Mouse (Mus musculus) hindbrain, embryonic 13.5 days (tissue): ENCODE data around the gene Metrn. TPM values are rescaled to one million over a fixed set of nuclear protein-coding genes. Genes with fewer than 3 reads are reported as not detected.

ENCODE experiments used
- ATAC-seq: fragments of 200-750 bp; cut with Nextera tagmentation; 2 replicates; pipeline ENCODE4 v1.8.0; 2017; ENCODE audit warnings: moderate TSS enrichment; ENCODE audit not compliant: low FRiP score
- H3K27ac ChIP-seq: fragments of 300-500 bp; sonication (generic); 2 replicates; pipeline ENCODE4 v1.5.1; 2015; ENCODE audit warnings: inconsistent platforms, mild to moderate bottlenecking, moderate library complexity
- H3K27me3 ChIP-seq: fragments of 300-500 bp; sonication (generic); 2 replicates; pipeline ENCODE4 v1.6.1; 2015; ENCODE audit warnings: mild to moderate bottlenecking, inconsistent platforms
- H3K36me3 ChIP-seq: fragments of 300-500 bp; sonication (generic); 2 replicates; pipeline ENCODE4 v1.6.1; 2015; ENCODE audit warnings: mild to moderate bottlenecking, inconsistent platforms
- H3K4me1 ChIP-seq: fragments of 300-500 bp; sonication (generic); replicated peaks from 2 replicates; pipeline ENCODE4 v1.6.1; 2015; ENCODE audit warnings: inconsistent platforms
- H3K4me2 ChIP-seq: fragments of 300-500 bp; sonication (generic); 2 replicates; pipeline ENCODE4 v1.6.1; 2015; ENCODE audit warnings: inconsistent platforms, mild to moderate bottlenecking, moderate library complexity
- H3K4me3 ChIP-seq: fragments of 300-500 bp; sonication (generic); 2 replicates; pipeline ENCODE4 v1.5.1; 2015; ENCODE audit warnings: mild to moderate bottlenecking, inconsistent platforms
- H3K9ac ChIP-seq: fragments of 300-500 bp; sonication (generic); 2 replicates; pipeline ENCODE4 v1.6.1; 2015; ENCODE audit warnings: mild to moderate bottlenecking, inconsistent platforms
- H3K9me3 ChIP-seq: fragments of 300-500 bp; sonication (generic); 2 replicates; pipeline ENCODE4 v1.6.1; 2016; ENCODE audit warnings: inconsistent platforms
- WGBS: fragments of 180-500 bp; shearing (Covaris S2); methylation state at CpG from one replicate; pipeline ENCODE4 v1.1.7; 2015; 5-methylcytosine and 5-hydroxymethylcytosine counted together
- polyA plus RNA-seq: library from polyadenylated mRNA; unstranded; fragments of >200 nt; fragmentation: Nextera tagmentation; extraction: Ambion mirVana; gene quantifications from 2 replicates; pipeline ENCODE4 v1.2.1, GENCODE M21; 2015

Gene Metrn
- polyA plus RNA-seq, 1 experiment from 2014 or later, result 57.6 TPM

DNA sequence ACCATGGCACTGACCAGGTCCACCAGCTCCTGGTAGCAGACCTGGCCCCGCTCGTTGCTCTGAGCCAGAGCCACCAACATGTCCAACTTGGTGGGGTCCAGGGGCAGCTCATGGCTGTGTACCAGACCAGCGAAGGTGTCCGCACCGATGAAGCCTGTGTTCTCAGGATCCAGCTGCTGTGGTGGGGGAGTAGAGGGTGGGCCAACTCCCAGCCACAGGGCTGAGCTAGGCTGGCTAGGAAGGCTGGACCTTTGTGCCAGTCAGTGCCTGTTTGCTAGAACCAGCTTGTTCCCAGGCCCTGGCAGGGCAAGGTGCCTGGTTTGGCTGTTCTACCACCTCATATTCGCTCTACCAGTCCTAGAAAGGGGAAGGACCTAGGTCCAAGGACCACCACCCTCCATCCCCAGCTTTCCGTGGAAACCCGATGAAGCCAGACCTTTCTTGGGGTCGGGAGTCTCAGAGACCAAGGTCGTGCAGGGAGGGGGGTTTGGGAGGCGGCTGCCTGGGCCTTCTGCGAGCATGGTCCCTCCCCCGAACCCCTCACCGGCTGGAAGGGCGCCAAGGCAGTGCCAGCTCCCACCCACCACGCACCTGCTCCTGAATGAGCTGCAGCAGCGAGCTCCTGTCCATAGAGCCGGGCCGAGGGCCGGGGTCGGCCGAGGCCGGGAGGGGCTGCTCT lies 39.6 kb upstream of the Metrn start:
- no peaks in the 10 kb centered on the region for H3K9me3 ChIP-seq
- 22% methylated on average over 23 of the region's 23 CpGs for WGBS
- H3K4me3 ChIP-seq, result peak overlapping the region; percentile 49
- H3K9ac ChIP-seq, result peak overlapping the region; percentile 91
- H3K36me3 ChIP-seq, result peaks cover 49% of the 10 kb centered on the region
- H3K27ac ChIP-seq, result peak overlapping the region; percentile 88
- ATAC-seq, result no peak
- H3K4me1 ChIP-seq, result peaks cover 66% of the 10 kb centered on the region
- H3K27me3 ChIP-seq, result no peaks in the 10 kb centered on the region
- H3K4me2 ChIP-seq, result peak overlapping the region; percentile 99

GRCm38 (mm10) chr17:25835816-25836215 lies 38.9 kb upstream of the Metrn start:
- ATAC-seq, result no peak
- WGBS, result 90% methylated on average over 16 of the region's 16 CpGs

DNA sequence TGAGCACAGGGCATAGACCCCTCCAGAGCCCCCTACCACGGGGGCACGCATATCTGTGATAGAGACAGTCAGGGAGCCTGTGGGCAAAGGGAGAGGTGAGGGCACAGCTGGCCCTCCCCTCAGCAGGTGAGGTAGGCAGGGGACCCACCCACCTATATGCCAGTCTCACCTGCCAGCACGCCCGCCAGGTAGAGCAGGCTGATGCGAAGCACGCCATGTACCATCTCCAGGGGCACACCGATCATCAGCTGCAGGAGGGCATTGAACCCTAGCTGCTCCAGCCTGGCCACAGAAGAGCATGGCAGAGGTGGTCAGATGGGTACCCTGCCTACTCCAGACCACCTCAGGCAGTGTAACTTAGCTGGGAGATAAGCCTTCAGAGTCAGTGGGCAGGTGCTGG lies 38.4 kb upstream of the Metrn start:
- WGBS, result 94% methylated on average over 7 of the region's 7 CpGs
- Histone ChIP-seq H3K4me3 (peak overlapping the region; percentile 82; the same call in 1 of the 2 replicates), H3K27ac (no peak overlapping the region)

More at GRCm38 (mm10) chr17:25835816-25836215, 38.9 kb upstream of the Metrn start:
- peaks cover 49% of the 10 kb centered on the region for H3K36me3 ChIP-seq
- H3K4me1 ChIP-seq, result peaks cover 74% of the 10 kb centered on the region
- H3K4me2 ChIP-seq, result peak overlapping the region; percentile 99
- H3K4me3 ChIP-seq, result peak overlapping the region; percentile 49; the same call in 1 of the 2 replicates
- H3K9me3 ChIP-seq, result no peaks in the 10 kb centered on the region
- H3K9ac ChIP-seq, result peak overlapping the region; percentile 91
- H3K27ac ChIP-seq, result peak overlapping the region; percentile 88; the same call in 1 of the 2 replicates
- no peaks in the 10 kb centered on the region for H3K27me3 ChIP-seq

GRCm38 (mm10) chr17:25834595-25835222 lies 37.8 kb upstream of the Metrn start:
- peaks cover 49% of the 10 kb centered on the region for H3K36me3 ChIP-seq
- H3K4me1 ChIP-seq, result peaks cover 85% of the 10 kb centered on the region
- peak overlapping the region; percentile 82 for H3K4me3 ChIP-seq
- H3K27me3 ChIP-seq, result no peaks in the 10 kb centered on the region
- peak overlapping the region; percentile 97; the same call in 1 of the 2 replicates for H3K27ac ChIP-seq
- peak overlapping the region; percentile 99 for H3K4me2 ChIP-seq
- WGBS, result 91% methylated on average over 12 of the region's 12 CpGs
- H3K9me3 ChIP-seq, result no peaks in the 10 kb centered on the region
- ATAC-seq, result no peak
- peak overlapping the region; percentile 91 for H3K9ac ChIP-seq

More for the DNA sequence above, 38.4 kb upstream of the Metrn start:
- H3K9ac ChIP-seq, result peak overlapping the region; percentile 91
- H3K4me2 ChIP-seq, result peak overlapping the region; percentile 99
- peaks cover 79% of the 10 kb centered on the region for H3K4me1 ChIP-seq
- no peaks in the 10 kb centered on the region for H3K27me3 ChIP-seq
- peaks cover 49% of the 10 kb centered on the region for H3K36me3 ChIP-seq
- no peaks in the 10 kb centered on the region for H3K9me3 ChIP-seq
- no peak for ATAC-seq

DNA sequence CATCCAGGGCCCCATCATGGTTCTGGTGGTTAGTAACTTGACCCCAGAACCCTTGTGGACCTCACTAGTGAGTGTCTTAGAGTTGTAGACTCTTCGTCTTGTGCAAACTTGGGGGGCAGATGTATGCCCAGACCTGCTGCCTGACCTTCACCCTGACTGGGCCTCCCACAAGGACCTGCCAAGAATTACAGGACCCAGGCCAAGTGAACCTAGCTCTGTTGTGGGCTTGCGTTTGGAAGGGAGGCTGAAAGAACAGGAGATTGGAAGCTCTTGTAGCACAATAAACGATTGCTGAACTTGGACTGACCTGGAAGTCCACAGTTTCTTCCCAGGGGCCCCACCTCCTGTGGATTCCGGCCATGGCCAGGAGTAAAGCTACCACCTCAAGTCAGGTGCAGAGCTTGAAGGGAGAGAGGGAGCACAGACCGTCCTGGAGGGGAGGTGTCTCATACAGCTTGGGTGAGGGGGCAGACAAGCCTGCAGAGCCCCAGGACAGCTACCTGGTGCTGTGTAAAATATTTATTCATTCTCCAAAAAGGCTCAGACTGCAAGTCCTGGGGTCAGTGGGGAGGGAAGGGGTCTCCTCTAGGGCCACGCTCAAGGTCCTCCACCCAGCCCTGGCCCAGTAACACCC lies 37.1 kb upstream of the Metrn start:
- no peaks in the 10 kb centered on the region for H3K9me3 ChIP-seq
- peak overlapping the region; percentile 97 for H3K27ac ChIP-seq
- H3K36me3 ChIP-seq, result peaks cover 45% of the 10 kb centered on the region
- WGBS, result 58% methylated on average over 6 of the region's 6 CpGs
- no peak for ATAC-seq
- peak overlapping the region; percentile 99 for H3K4me2 ChIP-seq
- peak overlapping the region; percentile 91 for H3K9ac ChIP-seq
- H3K4me3 ChIP-seq, result peak overlapping the region; percentile 82
- H3K4me1 ChIP-seq, result peaks cover 88% of the 10 kb centered on the region
- H3K27me3 ChIP-seq, result no peaks in the 10 kb centered on the region

DNA sequence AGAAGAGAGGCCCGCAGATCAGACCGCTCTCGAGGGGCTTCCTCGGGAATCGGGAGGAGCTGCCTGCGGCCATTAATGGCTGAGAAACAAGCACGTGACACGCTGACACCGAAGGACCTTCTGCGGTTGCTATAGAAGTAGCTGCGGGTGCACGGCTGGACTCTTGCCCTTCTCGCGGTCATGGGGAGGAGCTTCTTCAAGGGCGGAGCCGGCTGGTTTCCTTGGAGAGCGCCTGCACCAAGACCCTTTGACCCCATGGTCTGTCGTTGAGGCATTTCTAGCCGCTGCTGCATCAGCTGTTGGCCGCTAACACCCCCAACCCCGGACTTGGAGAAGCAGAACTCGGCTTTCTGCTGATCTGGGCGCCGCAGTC lies 36.3 kb upstream of the Metrn start, which contains the start of gene Stub1:
Gene Stub1 (minus strand): TSS at position 114 of the 373 bp plus-strand sequence.
- Histone ChIP-seq H3K27ac (peak within 1 kb of the TSS; percentile 97), H3K9me3 (no peaks in the 10 kb centered on the region), H3K27me3 (no peaks in the 10 kb centered on the region), H3K4me3 (peak within 1 kb of the TSS; percentile 82), H3K9ac (peak within 1 kb of the TSS; percentile 91), H3K4me2 (peak within 1 kb of the TSS; percentile 99), H3K4me1 (peaks cover 85% of the 10 kb centered on the region), H3K36me3 (peaks cover 40% of the 10 kb centered on the region)
- peak; percentile 57 for ATAC-seq
- under 1% methylated on average over 24 of the region's 24 CpGs for WGBS

DNA sequence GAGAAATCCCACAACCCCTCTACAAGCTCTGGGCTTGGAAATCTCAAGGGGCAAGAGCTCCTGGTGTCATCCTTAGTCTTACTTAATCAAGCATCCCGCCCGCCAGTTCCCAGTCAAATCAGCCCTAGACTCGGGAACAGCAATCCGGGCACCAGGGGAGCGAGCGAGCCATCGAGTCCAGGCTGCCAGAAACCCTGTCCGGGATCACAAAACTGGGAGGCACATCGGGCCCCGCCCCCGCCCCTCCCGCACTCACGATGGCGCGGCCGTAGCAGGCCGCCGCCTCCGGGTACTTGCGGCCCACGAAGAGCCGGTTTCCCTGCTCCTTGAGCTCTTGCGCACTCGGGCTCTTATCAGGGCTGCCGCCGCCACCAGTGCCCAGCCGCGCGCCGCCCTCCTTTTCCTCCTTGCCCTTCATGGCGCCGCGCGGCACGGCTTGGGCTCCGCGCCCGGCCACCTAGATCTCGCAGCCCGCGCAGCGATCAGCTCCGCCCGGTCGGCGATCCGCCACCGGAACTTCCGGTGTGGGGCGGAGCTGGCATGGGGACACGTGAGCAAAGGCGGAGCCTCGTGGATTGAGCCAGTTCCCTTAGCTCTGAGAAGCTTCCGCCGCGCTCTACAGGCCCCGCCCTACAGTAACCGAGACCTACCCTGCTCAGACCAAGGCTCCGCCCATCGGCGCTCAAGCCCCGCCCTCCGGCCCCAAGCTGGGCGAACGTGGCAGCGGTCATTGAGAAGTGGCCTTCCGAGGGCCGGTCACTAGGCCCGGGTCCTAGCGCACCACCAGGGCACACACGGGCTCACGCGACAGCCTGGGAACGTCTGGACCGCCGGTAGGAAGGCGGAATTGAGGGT lies 35.7 kb upstream of the Metrn start:
- Histone ChIP-seq H3K9ac (peak overlapping the region; percentile 91), H3K27ac (peak overlapping the region; percentile 97), H3K4me2 (peak overlapping the region; percentile 99), H3K27me3 (no peaks in the 10 kb centered on the region), H3K36me3 (peaks cover 41% of the 10 kb centered on the region), H3K4me3 (peak overlapping the region; percentile 82), H3K4me1 (peaks cover 85% of the 10 kb centered on the region), H3K9me3 (no peaks in the 10 kb centered on the region)
- ATAC-seq, result peak; percentile 89
- under 1% methylated on average over 64 of the region's 77 CpGs for WGBS

DNA sequence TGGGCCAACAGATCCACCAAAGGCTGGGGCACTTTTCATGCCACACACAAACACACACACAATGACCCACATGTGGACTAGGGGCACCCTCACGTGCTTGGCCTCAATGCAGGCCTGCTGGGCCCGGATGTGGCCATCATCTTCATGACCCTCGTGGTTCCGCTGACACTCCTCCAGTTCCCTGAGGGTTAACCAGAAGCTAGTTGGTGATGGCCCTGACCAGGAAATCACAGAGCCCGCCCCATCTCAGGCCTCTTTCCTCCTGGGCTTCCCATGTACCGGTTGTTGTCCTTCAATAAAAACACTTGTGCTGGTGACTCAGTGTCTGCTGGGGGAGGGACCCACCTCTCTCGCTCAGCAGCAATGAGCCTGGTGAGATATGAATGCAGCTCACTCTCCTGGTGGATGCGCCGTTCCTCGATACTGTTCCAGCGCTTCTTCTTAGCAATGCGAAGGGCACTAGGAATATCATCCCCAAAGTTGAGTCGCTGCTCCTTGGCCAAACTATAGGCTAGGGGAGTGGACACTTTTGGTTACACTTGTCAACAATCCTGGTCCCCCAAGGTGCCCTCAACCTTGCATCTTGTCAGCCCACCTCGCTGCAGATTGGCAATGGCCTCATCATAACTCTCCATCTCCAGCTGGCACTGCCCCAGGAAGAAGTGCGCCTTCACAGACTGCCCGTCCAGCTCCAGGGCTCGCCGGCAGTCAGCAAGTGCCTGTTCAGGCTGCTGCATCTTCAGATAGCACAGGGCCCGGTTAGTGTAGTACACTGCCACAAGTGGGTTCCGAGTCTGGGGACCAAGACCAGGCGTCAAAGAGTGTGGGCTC lies 34.7 kb upstream of the Metrn start:
- no peaks in the 10 kb centered on the region for H3K27me3 ChIP-seq
- peak overlapping the region; percentile 82 for H3K4me3 ChIP-seq
- H3K9me3 ChIP-seq, result no peaks in the 10 kb centered on the region
- 66% methylated on average over 21 of the region's 21 CpGs for WGBS
- no peak for ATAC-seq
- H3K4me2 ChIP-seq, result peak overlapping the region; percentile 99
- H3K4me1 ChIP-seq, result peaks cover 85% of the 10 kb centered on the region
- peaks cover 51% of the 10 kb centered on the region for H3K36me3 ChIP-seq
- H3K9ac ChIP-seq, result peak overlapping the region; percentile 91
- peak overlapping the region; percentile 97 for H3K27ac ChIP-seq

- peaks cover 85% of the 10 kb centered on the region for H3K4me1 ChIP-seq
- ATAC-seq, result no peak
- peak overlapping the region; percentile 82; the same call in 1 of the 2 replicates for H3K4me3 ChIP-seq
- no peak overlapping the region; the same call in 1 of the 2 replicates for H3K27ac ChIP-seq
- H3K9ac ChIP-seq, result peak overlapping the region; percentile 91
- H3K9me3 ChIP-seq, result no peaks in the 10 kb centered on the region
- WGBS, result 91% methylated on average over 14 of the region's 14 CpGs
- peaks cover 58% of the 10 kb centered on the region for H3K36me3 ChIP-seq
- no peaks in the 10 kb centered on the region for H3K27me3 ChIP-seq
- H3K4me2 ChIP-seq, result peak overlapping the region; percentile 99
These were observed 34.0 kb upstream of the Metrn start for GRCm38 (mm10) chr17:25830806-25831431.

- peaks cover 85% of the 10 kb centered on the region for H3K4me1 ChIP-seq
- H3K4me3 ChIP-seq, result peak overlapping the region; percentile 67
- H3K9me3 ChIP-seq, result no peaks in the 10 kb centered on the region
- no peaks in the 10 kb centered on the region for H3K27me3 ChIP-seq
- 0 out of 2 replicates have a peak overlapping the region, but pooled peaks have one; percentile 95 for H3K27ac ChIP-seq
- peak overlapping the region; percentile 92 for H3K4me2 ChIP-seq
- ATAC-seq, result no peak
- H3K36me3 ChIP-seq, result peaks cover 58% of the 10 kb centered on the region
- H3K9ac ChIP-seq, result peak overlapping the region; percentile 89; the same call in 1 of the 2 replicates
- 90% methylated on average over 4 of the region's 4 CpGs for WGBS
These were observed 33.3 kb upstream of the Metrn start for GRCm38 (mm10) chr17:25830200-25830753.
